Mouse (Mus musculus): ENCODE measurements around the gene 4933400A11Rik.

4933400A11Rik gene

GRCm38 (mm10) chrX:169779535-169779934, at the start of gene 4933400A11Rik:
4933400A11Rik (minus strand) TSS chrX:169779635.
- no peak for DNase-seq (ENCODE audit: low spot score)

GRCm38 (mm10) chrX:169828136-169828535, 48.7 kb upstream of the 4933400A11Rik start:
- DNase-seq (ENCODE audit: low spot score), result no peak

- DNase-seq (ENCODE audit: low spot score), result no peak
Observed at GRCm38 (mm10) chrX:169827720-169828119, 48.3 kb upstream of the 4933400A11Rik start.

GRCm38 (mm10) chrX:169826947-169827346, 47.5 kb upstream of the 4933400A11Rik start:
- DNase-seq (ENCODE audit: low spot score), result no peak

- DNase-seq (ENCODE audit: low spot score), result no peak
Observed at GRCm38 (mm10) chrX:169813673-169814072, 34.2 kb upstream of the 4933400A11Rik start.

- DNase-seq (ENCODE audit: low spot score), result no peak
Observed at GRCm38 (mm10) chrX:169811783-169812182, 32.3 kb upstream of the 4933400A11Rik start.

- no peak for DNase-seq (ENCODE audit: low spot score)
Observed at GRCm38 (mm10) chrX:169811318-169811717, 31.9 kb upstream of the 4933400A11Rik start.

GRCm38 (mm10) chrX:169807744-169808143, 28.3 kb upstream of the 4933400A11Rik start:
- DNase-seq (ENCODE audit: low spot score), result no peak

- no peak for DNase-seq (ENCODE audit: low spot score)
Observed at GRCm38 (mm10) chrX:169805791-169806190, 26.4 kb upstream of the 4933400A11Rik start.

GRCm38 (mm10) chrX:169800238-169800637, 20.8 kb upstream of the 4933400A11Rik start:
- DNase-seq (ENCODE audit: low spot score), result no peak

GRCm38 (mm10) chrX:169798987-169799680, 19.7 kb upstream of the 4933400A11Rik start:
- no peak for DNase-seq (ENCODE audit: low spot score)

- DNase-seq (ENCODE audit: low spot score), result no peak
Observed at GRCm38 (mm10) chrX:169797148-169797547, 17.7 kb upstream of the 4933400A11Rik start.

GRCm38 (mm10) chrX:169794831-169795311, 15.4 kb upstream of the 4933400A11Rik start:
- no peak for DNase-seq (ENCODE audit: low spot score)

GRCm38 (mm10) chrX:169794421-169794820, 15.0 kb upstream of the 4933400A11Rik start:
- DNase-seq (ENCODE audit: low spot score), result no peak

- no peak for DNase-seq (ENCODE audit: low spot score)
Observed at GRCm38 (mm10) chrX:169792879-169793278, 13.4 kb upstream of the 4933400A11Rik start.

- DNase-seq (ENCODE audit: low spot score), result no peak
Observed at GRCm38 (mm10) chrX:169789702-169790101, 10.3 kb upstream of the 4933400A11Rik start.

GRCm38 (mm10) chrX:169758001-169758400, 21.4 kb downstream of the 4933400A11Rik start:
- no peak for DNase-seq (ENCODE audit: low spot score)

GRCm38 (mm10) chrX:169735387-169735969, 44.0 kb downstream of the 4933400A11Rik start:
- no peak for DNase-seq (ENCODE audit: low spot score)

Data from spleen, adult 12 weeks (tissue).